Mouse (Mus musculus): ENCODE measurements at regions not wholly inside any gene's neighbourhood (a gene's known extent, or its start where the extent isn't known, plus 50 kb on each side); places are given as distances from the start of the nearest gene placed in this dataset.

DNA sequence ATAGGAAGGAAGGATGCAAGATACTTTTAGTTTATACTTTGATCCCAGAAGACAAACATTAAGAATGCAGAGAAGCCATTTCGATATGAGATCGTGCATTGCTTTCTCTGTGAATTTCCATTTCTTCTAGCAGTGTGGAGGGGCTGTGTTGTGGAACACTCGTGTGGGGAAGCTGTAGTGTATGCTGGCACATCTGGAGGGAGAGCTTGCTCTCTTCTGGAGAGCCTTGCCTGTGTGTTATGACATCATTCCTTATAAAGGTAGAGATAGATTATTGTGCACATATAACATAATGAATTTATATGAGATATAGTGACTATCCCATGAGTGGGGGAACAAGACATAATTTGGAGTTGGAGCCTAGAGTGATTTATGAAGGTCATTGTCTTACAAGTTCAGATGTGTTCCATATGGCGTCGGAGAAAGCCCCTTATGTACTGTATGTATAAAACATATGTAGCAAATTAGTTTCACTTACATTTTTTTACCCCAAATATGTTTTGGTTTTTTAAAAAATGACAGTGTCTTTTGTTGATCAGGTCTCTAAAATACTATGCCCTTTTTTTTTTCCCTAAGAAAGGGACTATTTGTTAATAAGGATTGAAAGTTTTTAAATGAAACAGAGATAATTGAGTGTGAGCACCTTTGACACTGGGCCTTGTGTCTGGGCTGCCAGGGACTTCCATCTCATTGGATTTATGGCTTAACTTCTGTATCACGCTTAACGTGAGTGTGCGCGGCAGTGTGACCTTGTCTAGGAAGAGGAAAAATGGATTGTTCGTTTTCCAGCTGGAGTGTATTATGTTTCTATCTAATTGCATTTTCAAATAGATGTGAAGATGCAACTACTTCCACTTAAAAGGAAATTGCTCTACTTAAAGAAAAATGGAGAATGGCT is 230.8 kb downstream of the Papss1 start:
- Histone ChIP-seq H3K27ac (ENCODE audit: insufficient read depth, low read depth, low read length) (no peak overlapping the region), H3K4me1 (ENCODE audit: control insufficient read depth, insufficient read depth, low read length) (no peaks in the 10 kb centered on the region), H3K27me3 (replicated peaks; ENCODE audit: control insufficient read depth, insufficient read depth, low read length) (no peaks in the 10 kb centered on the region), H3K36me3 (ENCODE audit: control insufficient read depth, insufficient read depth, low read length) (no peaks in the 10 kb centered on the region), H3K4me3 (ENCODE audit: insufficient read depth, low read depth, low read length) (no peak overlapping the region)
- 54% methylated on average over 10 of the region's 10 CpGs for whole genome bisulfite sequencing
- DNase-seq: no peak
- TF ChIP-seq CTCF (conservative IDR thresholded peaks at IDR 0.05; ENCODE audit: insufficient read depth, insufficient read length, low read depth, low read length) (no peak), POLR2A (IDR thresholded peaks at IDR 0.05; ENCODE audit: low read depth, low read length) (no peak)

DNA sequence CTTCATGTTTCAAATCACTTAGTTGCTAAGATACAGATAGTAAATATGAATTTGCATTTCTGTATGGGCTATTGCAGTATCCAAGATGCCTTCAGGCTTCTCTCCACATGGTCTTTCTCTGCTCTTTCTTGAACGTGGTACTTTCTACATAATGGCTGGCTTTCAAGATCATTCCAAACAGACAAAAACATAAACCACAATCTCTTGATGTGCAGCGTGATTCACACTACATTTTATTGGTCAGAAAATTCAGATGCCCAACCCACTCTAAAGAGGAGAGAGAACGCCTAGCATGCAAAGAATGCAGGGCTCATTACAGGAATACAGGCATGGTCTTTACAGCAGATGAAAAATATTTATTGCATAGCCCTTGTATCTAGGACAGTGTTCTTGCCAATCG is 235.2 kb downstream of the Papss1 start:
- DNase-seq: no peak
- no peak overlapping the region for H3K4me3 ChIP-seq (ENCODE audit: insufficient read depth, low read depth, low read length)
- no peak for TF ChIP-seq CTCF (conservative IDR thresholded peaks at IDR 0.05; ENCODE audit: insufficient read depth, insufficient read length, low read depth, low read length)
- no peak for TF ChIP-seq POLR2A (IDR thresholded peaks at IDR 0.05; ENCODE audit: low read depth, low read length)
- no peak overlapping the region for H3K27ac ChIP-seq (ENCODE audit: insufficient read depth, low read depth, low read length)
- no peaks in the 10 kb centered on the region for H3K27me3 ChIP-seq (replicated peaks; ENCODE audit: control insufficient read depth, insufficient read depth, low read length)
- H3K4me1 ChIP-seq (ENCODE audit: control insufficient read depth, insufficient read depth, low read length): no peaks in the 10 kb centered on the region
- H3K36me3 ChIP-seq (ENCODE audit: control insufficient read depth, insufficient read depth, low read length): no peaks in the 10 kb centered on the region
- 79% methylated on average over 4 of the region's 4 CpGs for WGBS

DNA sequence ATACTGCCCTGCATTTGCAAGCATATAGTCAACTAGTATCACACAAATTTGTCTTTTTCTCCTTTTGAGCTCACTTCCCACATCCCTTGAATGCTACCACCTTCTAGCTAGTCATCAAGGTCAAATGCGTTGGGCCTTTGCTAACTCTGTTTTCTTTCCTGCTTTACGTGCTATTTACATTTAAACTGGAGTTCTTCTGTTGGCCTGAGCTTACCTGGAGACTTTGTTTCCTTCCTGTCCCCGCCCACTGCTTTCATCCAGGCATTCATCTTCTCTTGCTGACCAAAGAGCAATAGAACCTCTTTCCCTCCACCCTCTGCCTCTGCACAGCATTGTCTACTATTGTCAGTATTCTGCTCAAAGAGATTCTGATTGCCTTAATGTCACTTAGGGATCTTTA is 237.0 kb downstream of the Papss1 start:
- no peak for DNase-seq
- H3K27ac ChIP-seq (ENCODE audit: insufficient read depth, low read depth, low read length): no peak overlapping the region
- H3K27me3 ChIP-seq (replicated peaks; ENCODE audit: control insufficient read depth, insufficient read depth, low read length): no peaks in the 10 kb centered on the region
- H3K36me3 ChIP-seq (ENCODE audit: control insufficient read depth, insufficient read depth, low read length): no peaks in the 10 kb centered on the region
- no peaks in the 10 kb centered on the region for H3K4me1 ChIP-seq (ENCODE audit: control insufficient read depth, insufficient read depth, low read length)
- WGBS: 85% methylated on average over 3 of the region's 3 CpGs
- no peak for TF ChIP-seq POLR2A (IDR thresholded peaks at IDR 0.05; ENCODE audit: low read depth, low read length)
- H3K4me3 ChIP-seq (ENCODE audit: insufficient read depth, low read depth, low read length): no peak overlapping the region

DNA sequence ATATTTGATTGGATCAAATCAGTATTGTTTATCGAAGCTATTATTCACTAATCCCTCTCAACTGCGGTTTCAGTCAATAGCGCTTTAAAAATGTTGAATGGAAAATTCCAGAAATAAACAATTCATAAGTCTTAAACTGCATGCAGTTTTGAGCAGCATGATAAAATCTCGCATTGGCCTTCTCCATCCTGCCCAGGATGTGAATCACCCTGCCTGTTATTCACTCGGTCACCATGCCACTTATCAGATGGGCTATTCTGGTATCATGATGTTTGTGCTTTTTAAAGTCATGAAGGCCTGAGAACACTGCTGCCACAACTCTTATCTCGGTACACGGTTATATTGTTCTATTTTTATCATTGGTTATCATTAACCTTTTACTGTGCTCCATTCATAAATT is 238.3 kb downstream of the Papss1 start:
- TF ChIP-seq CTCF (conservative IDR thresholded peaks at IDR 0.05; ENCODE audit: insufficient read depth, insufficient read length, low read depth, low read length) (no peak), POLR2A (IDR thresholded peaks at IDR 0.05; ENCODE audit: low read depth, low read length) (no peak)
- Histone ChIP-seq H3K4me1 (ENCODE audit: control insufficient read depth, insufficient read depth, low read length) (no peaks in the 10 kb centered on the region; the same call in 1 of the 2 replicates), H3K4me3 (ENCODE audit: insufficient read depth, low read depth, low read length) (no peak overlapping the region), H3K27ac (ENCODE audit: insufficient read depth, low read depth, low read length) (no peak overlapping the region), H3K27me3 (replicated peaks; ENCODE audit: control insufficient read depth, insufficient read depth, low read length) (no peaks in the 10 kb centered on the region), H3K36me3 (ENCODE audit: control insufficient read depth, insufficient read depth, low read length) (no peaks in the 10 kb centered on the region)
- 55% methylated on average over 7 of the region's 7 CpGs for WGBS
- DNase-seq: peak; percentile 84

DNA sequence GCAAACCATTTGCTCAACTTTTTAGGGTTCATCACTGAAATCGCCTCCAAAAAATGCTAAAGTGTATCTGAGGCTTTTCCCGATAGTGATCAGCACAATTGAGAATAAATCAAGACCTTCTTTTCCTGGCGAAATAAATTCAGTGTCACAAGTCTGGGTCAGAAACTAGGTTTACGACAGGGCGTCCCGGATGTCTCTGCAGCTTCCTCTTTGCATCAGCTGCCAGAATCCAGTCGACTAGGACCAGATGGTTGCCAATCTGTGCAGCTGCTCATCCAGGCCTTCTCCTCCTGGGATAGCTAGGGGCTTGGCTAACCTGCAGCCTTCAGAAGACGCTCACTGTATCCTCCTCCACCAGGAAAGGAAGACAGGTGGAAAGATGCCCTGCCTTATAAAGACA is 243.6 kb downstream of the Papss1 start:
- Histone ChIP-seq H3K36me3 (ENCODE audit: control insufficient read depth, insufficient read depth, low read length) (no peaks in the 10 kb centered on the region), H3K27ac (ENCODE audit: insufficient read depth, low read depth, low read length) (peak overlapping the region; percentile 76), H3K4me1 (ENCODE audit: control insufficient read depth, insufficient read depth, low read length) (no peaks in the 10 kb centered on the region; the same call in 1 of the 2 replicates), H3K27me3 (replicated peaks; ENCODE audit: control insufficient read depth, insufficient read depth, low read length) (no peaks in the 10 kb centered on the region), H3K4me3 (ENCODE audit: insufficient read depth, low read depth, low read length) (no peak overlapping the region)
- 34% methylated on average over 8 of the region's 8 CpGs for WGBS
- no peak for TF ChIP-seq CTCF (conservative IDR thresholded peaks at IDR 0.05; ENCODE audit: insufficient read depth, insufficient read length, low read depth, low read length)
- TF ChIP-seq POLR2A (IDR thresholded peaks at IDR 0.05; ENCODE audit: low read depth, low read length): no peak
- DNase-seq: peak; percentile 90

DNA sequence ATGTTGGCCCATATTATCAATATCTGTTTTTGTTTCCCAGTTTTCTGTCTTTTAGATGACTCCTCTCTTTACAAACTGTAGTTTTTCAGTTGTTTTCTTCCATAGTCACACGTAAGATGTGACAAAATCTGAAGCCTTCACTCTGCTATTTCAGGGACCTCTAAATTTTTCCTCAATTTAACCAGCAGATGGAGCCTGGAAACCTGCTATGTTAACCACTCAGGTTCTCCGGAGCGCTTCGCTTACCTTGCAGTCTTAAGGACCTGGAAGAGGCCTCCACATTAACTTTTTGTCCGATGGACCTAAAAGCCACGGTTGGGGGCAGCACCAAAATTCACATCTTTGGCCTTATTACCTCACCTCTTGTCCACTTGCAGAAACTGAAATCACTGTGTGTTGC is 248.4 kb downstream of the Papss1 start:
- no peaks in the 10 kb centered on the region for H3K27me3 ChIP-seq (replicated peaks; ENCODE audit: control insufficient read depth, insufficient read depth, low read length)
- peak; percentile 58 for DNase-seq
- H3K36me3 ChIP-seq (ENCODE audit: control insufficient read depth, insufficient read depth, low read length): no peaks in the 10 kb centered on the region
- H3K4me1 ChIP-seq (ENCODE audit: control insufficient read depth, insufficient read depth, low read length): no peaks in the 10 kb centered on the region
- H3K27ac ChIP-seq (ENCODE audit: insufficient read depth, low read depth, low read length): no peak overlapping the region
- H3K4me3 ChIP-seq (ENCODE audit: insufficient read depth, low read depth, low read length): no peak overlapping the region
- TF ChIP-seq POLR2A (IDR thresholded peaks at IDR 0.05; ENCODE audit: low read depth, low read length): no peak
- TF ChIP-seq CTCF (conservative IDR thresholded peaks at IDR 0.05; ENCODE audit: insufficient read depth, insufficient read length, low read depth, low read length): no peak
- WGBS: 41% methylated on average over 6 of the region's 6 CpGs

DNA sequence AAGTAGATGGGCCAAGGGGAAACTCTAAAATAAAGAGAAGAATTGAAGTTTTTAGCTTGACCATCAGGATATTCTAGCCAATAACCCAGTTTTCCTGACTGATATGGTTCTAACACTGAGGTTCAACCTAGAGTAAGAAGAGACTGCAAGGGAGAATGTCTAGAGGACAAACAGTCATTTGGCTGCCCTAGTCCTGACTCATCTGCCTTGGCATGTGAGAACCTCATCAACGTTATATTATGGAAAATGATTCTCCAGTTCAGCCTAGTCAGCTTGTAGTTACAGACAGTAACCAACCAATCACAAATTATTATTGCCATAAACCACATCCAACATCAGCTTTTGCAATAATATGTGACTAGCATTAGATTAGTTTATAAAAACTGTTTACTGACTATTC is 254.2 kb downstream of the Papss1 start:
- no peak overlapping the region for H3K27ac ChIP-seq (ENCODE audit: insufficient read depth, low read depth, low read length)
- H3K4me3 ChIP-seq (ENCODE audit: insufficient read depth, low read depth, low read length): no peak overlapping the region
- TF ChIP-seq POLR2A (IDR thresholded peaks at IDR 0.05; ENCODE audit: low read depth, low read length) (no peak), CTCF (conservative IDR thresholded peaks at IDR 0.05; ENCODE audit: insufficient read depth, insufficient read length, low read depth, low read length) (no peak)
- H3K36me3 ChIP-seq (ENCODE audit: control insufficient read depth, insufficient read depth, low read length): no peaks in the 10 kb centered on the region
- WGBS: 94% methylated on average over 1 of the region's 1 CpGs
- H3K27me3 ChIP-seq (replicated peaks; ENCODE audit: control insufficient read depth, insufficient read depth, low read length): no peaks in the 10 kb centered on the region
- no peak for DNase-seq
- H3K4me1 ChIP-seq (ENCODE audit: control insufficient read depth, insufficient read depth, low read length): no peaks in the 10 kb centered on the region

Data from kidney, adult 2 months (tissue).